Mouse (Mus musculus) CH12F3 (cell line): ENCODE data around the gene Zfp697.
"Not testable (repeated sequence)": the region's sequence is repeated elsewhere in the genome, so short reads cannot be mapped to it uniquely, and the experiment has no call there.

ENCODE experiments used
- in situ Hi-C: fragments of 300-500 bp; cut with MboI; formaldehyde crosslinking; loops from 2 replicates; pipeline ENCODE4 v1.14.3; 2020; ENCODE audit warnings: low sequenced_read_pairs

The Zfp697 gene

DNA sequence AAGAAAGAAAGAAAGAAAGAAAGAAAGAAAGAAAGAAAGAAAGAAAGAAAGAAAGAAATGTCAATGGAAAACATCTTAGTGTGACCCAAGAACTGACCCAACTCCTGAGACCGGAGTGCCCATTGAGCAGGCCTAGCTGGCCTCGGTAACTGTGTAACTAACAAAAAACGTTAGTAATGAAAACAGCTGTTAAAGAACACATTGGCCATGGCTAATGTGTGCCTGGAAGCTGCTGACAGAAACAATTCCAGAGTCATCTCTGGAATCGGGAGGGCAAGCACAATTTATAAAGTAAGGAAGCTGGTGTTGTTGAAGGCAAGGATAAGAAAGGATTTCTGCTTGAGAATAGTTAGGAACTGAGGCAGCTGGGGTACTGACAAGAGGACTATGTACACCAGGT is 14.0 kb upstream of the Zfp697 start:
- in situ Hi-C loops, result no loop called here

DNA sequence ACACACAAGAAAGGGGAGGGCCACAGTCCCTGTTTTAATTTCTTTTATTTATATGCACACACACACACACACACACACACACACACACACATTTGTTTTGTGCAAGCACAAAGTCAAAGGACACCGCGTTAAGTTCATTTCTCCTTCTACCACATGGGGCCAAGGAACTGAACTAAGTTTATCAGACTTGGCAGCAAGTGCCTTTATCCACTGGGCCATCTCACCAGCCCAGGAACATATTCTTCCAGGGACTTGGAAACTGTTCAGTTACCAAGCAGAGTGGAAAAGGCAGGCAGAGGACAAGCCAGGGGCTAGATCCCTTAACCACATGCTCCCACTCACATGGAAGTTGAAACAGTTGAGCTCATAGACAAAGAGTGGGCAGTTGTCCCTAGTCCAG is 13.5 kb upstream of the Zfp697 start:
- in situ Hi-C loops, result no loop called here

DNA sequence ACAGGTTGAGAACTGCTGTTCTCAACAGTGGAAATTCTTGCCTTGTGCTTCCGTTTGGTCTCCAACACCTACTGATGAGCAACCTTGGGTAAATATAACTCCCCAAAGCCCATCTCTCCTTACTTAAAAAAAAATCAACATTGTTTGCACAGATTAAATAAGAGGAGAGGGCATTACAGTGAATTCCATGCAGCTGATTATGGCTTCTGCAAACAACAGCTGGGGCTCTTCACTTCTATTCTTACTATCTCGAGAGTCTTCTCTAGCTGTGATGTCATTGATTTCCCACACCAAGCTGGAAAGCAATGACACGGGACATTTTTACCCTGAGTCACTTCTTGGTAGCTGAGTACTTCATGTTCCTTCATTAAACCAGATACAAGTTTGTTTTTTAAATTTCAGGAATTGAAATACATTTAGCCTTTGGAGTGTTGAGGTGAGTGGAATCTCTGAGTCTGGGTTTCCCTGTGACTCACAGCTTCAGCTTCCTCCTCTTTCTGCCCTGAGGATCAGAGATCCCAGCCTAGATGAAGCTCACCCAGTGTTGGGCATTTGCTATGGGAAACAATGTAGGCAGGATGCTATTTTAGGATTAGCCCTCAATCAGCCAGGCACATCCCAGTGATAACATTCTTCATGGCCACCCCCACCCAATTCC is 8.1 kb upstream of the Zfp697 start:
- in situ Hi-C loops, result no loop called here

DNA sequence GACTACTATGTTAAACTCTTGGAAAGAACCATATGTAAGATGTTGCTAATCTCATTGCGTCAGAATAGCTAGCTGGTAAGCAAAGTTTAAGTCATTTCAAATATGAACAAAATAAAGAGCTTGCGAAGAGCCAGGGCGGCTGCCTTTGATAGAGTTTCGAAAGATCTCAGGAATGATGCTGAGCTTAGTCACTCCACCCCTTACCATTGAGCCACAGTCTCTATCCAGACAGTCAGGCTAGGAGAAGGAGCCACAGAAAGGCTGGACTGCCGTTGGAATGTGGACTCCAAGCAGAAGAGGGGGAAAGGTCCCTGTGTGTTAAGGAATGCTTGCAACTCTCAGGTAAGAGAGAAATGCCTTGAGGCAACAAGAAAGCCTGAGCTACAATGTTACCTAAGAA is 7.3 kb upstream of the Zfp697 start:
- in situ Hi-C loops, result no loop called here

DNA sequence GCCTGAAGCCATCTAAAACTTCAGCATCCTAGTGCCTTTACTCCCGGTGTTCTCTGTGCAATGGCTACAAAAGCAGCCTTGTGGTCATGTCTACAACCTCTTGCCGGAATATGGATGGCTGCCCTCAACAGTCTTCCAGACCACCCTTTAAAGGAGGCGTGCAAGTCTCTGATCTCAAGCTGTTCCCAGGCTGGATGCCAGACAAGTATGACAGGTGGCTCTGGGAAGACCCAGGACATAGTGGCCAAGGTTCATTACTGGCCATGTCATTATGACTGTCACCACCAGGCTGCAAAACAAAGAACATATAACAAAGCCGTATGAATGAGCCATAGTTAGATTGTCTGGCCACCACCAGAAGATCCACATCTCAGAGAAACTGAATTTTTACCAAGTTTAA is 4.0 kb upstream of the Zfp697 start:
- in situ Hi-C loops, result no loop called here

DNA sequence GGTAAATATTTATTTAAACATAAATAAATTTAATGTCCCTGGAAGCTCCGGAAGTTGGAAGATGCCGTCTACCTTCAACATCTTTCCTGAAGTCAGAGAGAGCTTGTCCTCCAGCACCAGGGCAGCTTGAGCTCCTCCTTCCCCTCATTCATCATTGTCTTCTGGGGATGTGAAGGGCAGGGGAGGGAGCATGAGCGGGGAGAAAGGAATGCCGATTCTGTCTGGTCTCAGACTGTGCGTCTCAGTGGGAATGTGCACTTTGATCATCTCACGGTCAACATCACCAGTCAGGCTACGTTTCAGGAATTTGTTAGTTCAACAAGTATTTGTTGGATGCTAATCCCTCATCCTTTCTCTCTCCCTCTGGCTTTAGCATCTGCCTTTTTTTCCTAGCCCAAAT is 3.0 kb upstream of the Zfp697 start:
- in situ Hi-C loops, result no loop called here

DNA sequence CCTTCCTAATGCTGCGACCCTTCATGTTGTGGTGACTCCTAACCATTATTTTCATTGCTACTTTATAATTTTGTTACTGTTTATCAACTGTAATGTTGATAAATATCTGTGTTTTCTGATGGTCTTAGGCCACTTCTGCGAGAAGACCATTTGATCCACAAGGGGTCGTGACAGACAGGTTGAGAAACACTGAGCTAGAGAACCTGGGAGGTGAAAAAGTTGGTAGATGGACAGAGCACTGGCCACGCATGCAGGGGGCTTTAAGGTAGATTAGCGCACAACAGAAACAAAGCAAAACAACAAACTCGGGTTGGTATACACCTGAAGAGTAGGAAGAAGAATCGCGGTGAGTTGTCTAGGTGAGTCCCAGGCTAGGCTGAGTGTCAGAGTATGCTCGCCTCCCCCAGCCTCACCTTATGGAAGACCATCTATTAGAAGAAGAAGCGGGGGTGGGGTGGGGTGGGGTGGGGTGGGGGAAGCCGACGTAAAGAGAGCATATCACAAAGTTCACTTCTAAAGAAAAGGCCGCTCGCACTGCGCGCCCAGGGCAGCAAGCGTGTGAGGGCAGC is 500 bp upstream of the Zfp697 start:
- in situ Hi-C loops, result no loop called here

DNA sequence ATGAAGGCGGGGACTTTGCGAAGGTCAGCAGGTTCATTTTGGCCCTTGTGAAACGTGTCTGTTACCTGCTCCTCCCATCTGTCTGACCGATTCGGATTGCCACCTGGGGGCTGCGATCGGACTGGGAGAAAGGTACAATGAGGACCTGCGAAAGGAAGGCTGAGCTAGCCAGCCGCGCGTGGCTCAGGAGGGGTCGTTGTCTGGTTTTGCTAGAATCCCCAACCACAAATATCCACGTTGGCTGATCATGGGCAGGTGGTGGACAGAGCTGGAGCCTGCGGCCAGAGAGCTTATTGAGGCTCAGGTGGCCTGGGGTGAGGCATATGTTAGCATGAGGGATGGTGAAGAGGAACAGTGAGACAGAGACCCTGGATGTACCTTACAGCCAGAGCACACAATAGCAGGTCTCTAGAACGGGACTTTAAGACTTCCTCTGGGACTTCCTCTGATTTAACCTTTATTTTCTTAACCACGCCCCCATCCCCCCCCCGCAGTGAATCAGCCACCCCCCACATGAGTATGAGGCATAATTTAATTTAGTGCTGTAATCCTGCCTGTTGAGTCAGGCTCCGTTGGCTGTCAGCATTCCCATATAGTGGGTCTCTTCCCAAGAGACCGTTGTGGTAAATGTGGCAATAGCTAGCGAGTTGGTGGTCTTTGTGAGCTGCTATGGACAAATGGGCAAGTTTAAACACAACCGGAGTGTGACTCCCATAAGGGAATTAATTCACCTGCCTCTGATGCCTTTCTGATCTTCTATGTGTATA is 946 bp downstream of the Zfp697 start:
- in situ Hi-C loops, result no loop called here

DNA sequence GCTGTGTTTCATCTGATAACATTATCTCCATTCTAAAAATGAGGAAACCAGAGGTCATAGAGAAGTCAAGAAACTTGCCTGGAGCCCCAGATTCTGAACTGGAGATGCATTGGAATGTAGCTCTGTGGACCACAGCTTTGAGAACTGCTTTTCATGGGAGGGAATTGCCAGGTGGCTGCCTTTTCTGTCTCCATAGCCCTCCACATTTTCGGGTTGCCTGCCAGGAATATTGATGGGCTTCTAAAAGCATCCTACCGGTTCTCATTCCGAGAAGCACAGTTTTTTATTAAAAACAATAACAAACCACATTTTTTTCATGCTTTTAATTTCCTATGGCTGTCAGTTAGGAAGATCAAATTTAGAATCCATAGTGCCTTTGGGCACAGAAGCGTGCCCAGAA is 4.8 kb downstream of the Zfp697 start:
- in situ Hi-C loops, result no loop called here

DNA sequence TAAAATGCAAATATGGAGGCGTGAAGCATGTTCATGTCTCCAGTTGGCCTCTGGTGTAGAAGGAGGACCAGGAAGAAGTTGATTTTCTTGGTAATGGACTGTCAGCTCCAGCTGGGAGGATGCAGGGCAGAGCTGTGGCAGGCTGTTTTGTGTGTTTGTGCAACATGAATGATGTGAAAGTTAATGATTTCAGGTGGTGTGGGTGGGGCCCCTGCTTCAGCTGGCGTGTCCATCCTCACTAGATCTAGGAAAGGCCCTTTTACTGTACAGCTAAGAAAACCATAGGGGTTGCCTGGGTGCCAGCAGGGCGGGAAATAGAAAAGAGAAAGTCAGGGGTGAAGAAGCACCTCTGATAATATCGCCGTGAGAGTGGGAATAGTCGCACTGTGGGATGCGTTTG is 5.5 kb downstream of the Zfp697 start:
- in situ Hi-C loops, result no loop called here

DNA sequence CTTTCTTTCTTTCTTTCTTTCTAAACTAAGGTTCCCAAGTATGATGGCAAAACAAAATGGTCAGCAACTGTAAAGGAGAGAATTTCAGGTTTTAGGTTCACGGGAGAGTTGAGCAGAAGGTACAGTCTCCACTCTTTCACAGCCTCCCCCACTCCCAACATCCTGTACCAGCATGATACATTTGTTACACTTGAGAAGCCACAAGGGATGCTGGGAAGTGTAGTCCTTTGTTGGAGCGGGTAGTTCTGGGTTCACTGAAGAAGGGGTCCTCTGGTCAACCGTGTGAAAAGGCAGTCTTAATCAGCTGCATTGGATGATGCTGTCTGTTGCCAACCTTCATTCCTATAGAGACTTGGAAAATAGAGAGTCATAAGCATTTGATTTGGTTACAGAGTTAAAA is 7.0 kb downstream of the Zfp697 start:
- in situ Hi-C loops, result no loop called here

DNA sequence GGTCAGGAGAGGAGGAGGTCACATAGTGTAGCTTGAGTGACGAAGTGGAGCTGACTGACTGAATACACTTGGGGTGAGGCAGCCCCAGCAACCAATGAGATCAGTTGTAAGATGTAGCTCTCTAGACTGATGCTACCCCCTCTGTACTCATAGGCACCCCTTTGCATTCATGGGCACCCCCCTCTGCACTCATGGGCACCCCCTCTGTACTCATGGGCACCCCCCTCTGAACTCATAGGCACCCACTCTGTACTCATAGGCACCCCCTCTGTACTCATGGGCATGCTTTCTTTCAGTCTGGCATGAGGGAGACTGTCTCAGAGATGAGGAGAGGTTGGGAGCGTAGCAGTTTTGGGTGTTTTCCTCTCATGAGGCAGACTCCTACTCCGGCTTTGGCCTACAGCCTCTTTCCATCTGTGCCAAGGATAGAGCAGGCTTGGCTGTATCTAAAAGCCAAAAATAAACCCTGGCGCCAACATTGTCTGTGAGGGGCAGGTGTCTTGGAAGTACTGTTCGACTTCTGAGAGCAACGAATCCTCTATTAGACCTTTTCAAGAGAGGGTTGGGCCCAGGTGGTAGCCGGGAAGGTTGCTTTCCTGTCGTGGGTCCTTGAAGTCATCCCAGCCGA is 22.1 kb downstream of the Zfp697 start:
- in situ Hi-C loops, result not testable (repeated sequence)

DNA sequence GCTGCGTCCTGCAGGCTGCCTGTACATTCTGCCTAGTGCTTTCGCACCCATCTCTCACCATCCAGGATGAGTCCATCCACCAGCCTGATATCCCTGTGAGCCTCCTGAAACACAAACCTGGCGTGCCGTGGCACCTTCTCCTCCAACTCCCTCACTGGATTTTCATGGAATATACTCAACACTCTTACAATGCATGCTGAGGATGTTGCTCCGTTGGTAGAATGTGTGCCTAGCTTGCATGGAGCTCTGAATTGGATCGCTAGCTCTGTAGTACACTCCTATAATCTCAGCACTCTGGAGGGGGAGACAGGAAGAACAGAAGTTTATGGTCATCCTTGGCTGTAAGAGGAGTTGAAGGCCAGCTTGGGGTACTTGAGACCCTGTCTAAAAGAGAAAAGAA is 23.6 kb downstream of the Zfp697 start:
- in situ Hi-C loops, result not testable (repeated sequence)

DNA sequence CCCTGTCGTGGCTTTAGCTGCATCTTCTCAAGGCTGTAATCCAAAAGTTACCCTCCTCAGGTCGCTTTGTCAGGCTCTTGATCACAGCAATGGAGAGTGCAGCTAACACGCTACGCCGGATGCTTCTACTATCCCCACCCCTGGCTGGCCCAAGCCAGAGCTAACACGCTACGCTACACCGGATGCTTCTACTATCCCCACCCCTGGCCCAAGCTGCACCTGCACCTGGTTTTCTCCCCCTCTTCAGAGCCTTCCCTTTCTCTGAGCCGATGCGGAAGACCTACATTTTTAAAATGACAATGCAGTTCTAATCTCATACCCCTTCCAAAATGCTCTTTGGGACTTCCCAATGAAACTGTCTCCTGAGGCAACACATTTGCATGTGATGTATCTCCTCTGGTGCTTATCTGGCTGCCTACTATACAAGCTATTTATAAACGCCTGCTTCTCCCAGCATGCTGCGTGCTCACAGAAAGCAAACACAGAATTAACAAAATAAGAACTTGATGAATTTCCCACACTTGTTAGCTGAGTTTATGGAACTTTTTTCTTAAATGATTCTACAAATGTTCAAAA is 24.4 kb downstream of the Zfp697 start:
- in situ Hi-C loops, result not testable (repeated sequence)

DNA sequence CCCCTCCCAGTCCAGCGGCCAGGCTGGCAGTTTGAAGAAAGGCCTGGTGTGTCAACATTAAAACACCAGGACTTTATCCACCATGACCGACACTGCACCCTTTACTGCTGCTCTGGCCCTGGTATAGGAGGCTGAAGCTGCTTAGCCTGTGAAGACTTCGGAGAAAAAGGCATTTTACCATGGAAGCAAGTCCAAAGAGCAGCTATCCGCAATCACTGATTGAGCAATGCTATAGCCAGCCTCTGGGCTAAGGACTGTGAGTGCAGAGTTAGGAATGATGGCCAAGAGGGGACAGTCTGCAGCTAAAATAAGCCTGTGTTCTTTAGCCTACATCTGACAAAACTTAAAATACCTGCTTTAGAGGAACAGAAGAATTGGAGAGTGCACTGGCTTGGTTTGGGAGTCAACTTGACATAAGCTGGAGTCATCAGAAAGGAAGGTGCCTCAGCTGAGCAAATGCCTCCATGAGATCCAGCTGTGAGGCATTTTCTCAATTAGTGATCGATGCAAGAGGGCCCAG is 25.1 kb downstream of the Zfp697 start:
- in situ Hi-C loops, result not testable (repeated sequence)

DNA sequence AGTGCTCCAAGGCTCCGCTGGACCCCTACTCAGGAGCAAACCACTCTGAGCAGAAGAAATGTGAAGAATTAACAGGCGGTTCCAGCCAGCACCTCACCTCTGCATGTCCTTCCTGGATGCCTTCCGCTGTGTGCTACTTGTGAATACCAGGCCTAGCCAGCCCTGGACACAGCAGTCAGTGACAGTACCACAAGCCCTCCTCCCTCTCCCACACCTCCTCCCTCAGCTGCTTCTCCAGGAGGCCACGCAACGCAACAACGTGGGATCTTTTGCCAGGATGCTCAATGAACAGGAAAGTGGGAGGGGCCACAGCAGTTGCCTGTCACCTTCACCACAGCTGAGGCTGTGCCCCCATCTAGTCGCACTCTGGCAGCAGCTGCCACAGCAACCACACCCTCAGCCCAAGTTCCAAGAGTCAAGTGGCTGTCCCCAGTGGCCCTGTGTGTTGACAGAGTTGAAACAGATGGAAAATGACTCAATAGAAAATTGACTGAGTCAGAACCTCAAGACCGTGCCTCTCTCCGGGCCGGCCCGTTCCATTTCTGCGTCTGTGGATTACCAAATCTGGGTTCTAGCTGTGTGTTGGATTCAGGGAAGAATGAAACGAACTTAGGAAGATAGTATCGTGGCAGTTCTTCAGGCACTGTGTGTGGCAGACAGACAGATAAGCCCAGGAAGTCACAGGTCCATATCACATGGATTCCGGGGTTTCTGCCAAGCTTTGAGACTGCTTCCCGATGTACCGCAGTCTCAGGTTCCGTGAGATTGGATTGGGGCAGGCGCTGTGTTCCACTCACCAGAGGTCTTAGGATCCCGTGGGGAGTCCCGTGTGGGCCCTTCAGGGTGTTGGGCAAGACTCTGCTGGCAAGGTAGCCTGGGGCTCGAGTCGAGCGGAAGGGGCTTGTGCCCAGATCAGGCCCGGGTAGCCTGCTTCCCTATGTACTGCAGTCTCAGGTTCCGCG is 28.6 kb downstream of the Zfp697 start:
- in situ Hi-C loops, result not testable (repeated sequence)

DNA sequence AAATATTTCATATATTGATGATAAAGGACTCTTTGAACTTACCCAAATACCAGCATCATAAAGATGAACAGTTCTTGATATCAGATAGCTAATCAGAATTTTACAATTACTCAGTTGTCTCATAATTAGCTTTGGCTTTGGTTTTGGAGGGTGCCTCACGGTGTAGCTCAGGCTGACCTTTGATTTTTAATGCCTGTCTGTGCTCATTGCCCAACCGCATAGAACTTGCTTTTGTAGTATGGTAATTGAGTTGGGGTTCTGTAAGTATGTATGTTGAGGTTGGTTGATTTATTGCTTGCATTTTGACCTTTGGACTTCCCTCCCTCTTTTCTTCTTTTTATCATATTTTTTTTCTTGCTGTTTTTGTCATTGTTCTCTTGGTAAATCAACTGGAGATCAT is 31.5 kb downstream of the Zfp697 start:
- in situ Hi-C loops, result no loop called here

DNA sequence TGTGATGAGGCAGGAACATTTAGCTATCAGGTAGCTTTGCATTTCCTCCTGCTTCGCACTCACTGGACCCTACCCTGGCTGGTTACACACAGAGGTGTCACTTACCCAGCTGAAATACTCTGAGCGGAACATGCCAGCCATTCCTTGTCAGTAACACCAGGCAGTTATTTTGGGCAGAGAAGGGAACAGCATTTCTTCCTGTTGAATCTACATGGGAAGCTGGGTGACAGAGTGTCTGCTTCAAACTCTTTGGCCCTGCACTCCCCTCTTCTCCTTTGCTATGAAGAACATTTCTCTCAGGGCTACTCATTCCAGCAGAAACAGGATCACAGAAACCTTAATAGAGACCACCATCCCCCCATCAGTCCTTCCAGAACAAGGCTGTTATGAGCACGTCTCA is 32.0 kb downstream of the Zfp697 start:
- in situ Hi-C loops, result no loop called here

DNA sequence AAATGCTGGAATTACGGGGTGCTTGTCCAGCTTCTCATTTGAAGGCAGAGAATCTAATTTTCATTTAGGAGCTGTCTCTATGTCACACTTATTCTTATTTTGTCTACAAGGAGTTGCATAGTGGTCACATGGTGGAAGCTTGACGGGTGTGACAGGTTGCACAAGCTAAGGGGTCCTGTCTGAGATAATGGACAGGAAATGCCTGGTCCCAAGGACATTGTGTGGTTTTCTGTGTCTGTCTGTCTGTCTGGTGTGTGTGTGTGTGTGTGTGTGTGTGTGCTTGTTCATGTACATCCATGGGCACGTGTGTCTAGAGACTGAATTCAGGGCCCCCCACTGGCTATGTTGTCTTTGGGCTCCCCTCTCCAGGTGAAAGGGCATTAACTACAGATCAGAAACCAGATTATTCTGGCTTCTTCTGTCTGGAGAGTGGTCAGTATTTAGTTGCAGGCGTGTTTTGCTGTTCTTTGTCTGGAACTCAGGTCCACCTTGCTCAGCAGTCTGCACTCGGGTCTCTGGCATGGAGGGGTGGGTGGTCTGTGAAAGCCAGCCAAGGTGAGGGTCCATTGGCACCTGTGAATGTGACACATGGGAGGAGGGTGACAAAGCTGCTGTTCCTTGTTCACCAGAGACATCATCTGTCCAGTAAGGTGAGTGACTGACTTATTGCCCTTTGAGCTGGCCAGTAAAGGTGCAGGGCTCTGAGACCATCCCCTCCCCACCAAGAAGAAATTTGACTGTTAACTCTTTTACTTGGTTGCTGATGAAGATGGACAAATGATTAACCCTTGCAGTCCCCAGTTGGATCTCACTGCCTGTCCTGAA is 34.4 kb downstream of the Zfp697 start:
- in situ Hi-C loops, result no loop called here
